ENCODE assay signal across 15 mouse cellular contexts in genomic region chr19:53017248-53017647, GRCm38 (mm10). TPM values are rescaled to one million over a fixed set of nuclear protein-coding genes. Genes with fewer than 3 reads are reported as not detected.
A peak's percentile ranks its signal among the peaks of the same experiment; 100 is the strongest.
DNase-seq lines count a peak whose midpoint lies in the region; ATAC-seq and TF ChIP-seq lines count a peak whose summit lies in the region.
"Had no signal": no experiment of that assay in that cellular context is flagged by ENCODE, and none has a peak within 500 bp of the region (broad histone marks: within the 10 kb centered on the region; RNA-seq: fewer than 3 reads in every experiment).

No protein-coding gene starts in this region.

- H3K9me3 ChIP-seq in ES-Bruce4 (replicated peaks; ENCODE audit: control insufficient read depth, insufficient read depth, low read length, poor library complexity, severe bottlenecking), result no peaks in the 10 kb centered on the region
- H3K9me3 ChIP-seq in heart, embryonic 15.5 days (replicated peaks), result no peaks in the 10 kb centered on the region
- no peaks in the 10 kb centered on the region for H3K9me3 ChIP-seq in kidney, embryonic 15.5 days (replicated peaks)
- no peaks in the 10 kb centered on the region for H3K9me3 ChIP-seq in forebrain, embryonic 12.5 days
- H3K9me3 ChIP-seq: hindbrain, embryonic 15.5 days; liver, embryonic 13.5 days; midbrain, embryonic 13.5 days had no signal

- peak overlapping the region; percentile 5; the same call in 1 of the 2 replicates for H3K27ac ChIP-seq in ES-Bruce4 (ENCODE audit: insufficient read depth, low read length)
- peak overlapping the region; percentile 70 for H3K27ac ChIP-seq in heart, embryonic 15.5 days
- H3K27ac ChIP-seq in kidney, embryonic 15.5 days, result no peak overlapping the region
- no peak overlapping the region for H3K27ac ChIP-seq in forebrain, embryonic 12.5 days
- H3K27ac ChIP-seq: hindbrain, embryonic 15.5 days; liver, embryonic 13.5 days; macrophage; midbrain, embryonic 13.5 days had no signal

- no peak for TF ChIP-seq POLR2A in ES-Bruce4 (IDR thresholded peaks at IDR 0.05; ENCODE audit: insufficient read depth, low read length)

- no peak overlapping the region for H3K9ac ChIP-seq in ES-Bruce4 (ENCODE audit: low read depth, poor library complexity, severe bottlenecking)
- no peak overlapping the region for H3K9ac ChIP-seq in heart, embryonic 15.5 days
- no peak overlapping the region for H3K9ac ChIP-seq in kidney, embryonic 15.5 days
- H3K9ac ChIP-seq in forebrain, embryonic 12.5 days, result no peak overlapping the region
- H3K9ac ChIP-seq: hindbrain, embryonic 15.5 days; liver, embryonic 13.5 days; midbrain, embryonic 13.5 days had no signal

- no peak for ATAC-seq in heart, embryonic 15.5 days (replicated peaks; ENCODE audit: insufficient number of reproducible peaks, insufficient read depth, low FRiP score, low read depth)
- no peak for ATAC-seq in kidney, embryonic 15.5 days (replicated peaks; ENCODE audit: low FRiP score)
- no peak for ATAC-seq in forebrain, embryonic 12.5 days (ENCODE audit: low FRiP score)
- ATAC-seq: midbrain, embryonic 13.5 days had no signal

- DNase-seq in heart, adult 11 months, result peak; percentile 95
- no peak for DNase-seq in heart, postnatal 14 days
- DNase-seq in gastrocnemius, postnatal 36 days, result peak; percentile 37 to 43
- no peak for DNase-seq in left cerebral cortex, adult 8-10 months (ENCODE audit: low spot score in 2 of 2)
- DNase-seq: kidney, adult 2 months; kidney, postnatal 4 days; layer of hippocampus, postnatal 36 days; liver, embryonic 13.5 days had no signal

- no peak for TF ChIP-seq EP300 in ES-Bruce4 (IDR thresholded peaks at IDR 0.05; ENCODE audit: insufficient read depth, low read depth, low read length)

- intact Hi-C loops in heart, postnatal 14 days (cut with DNase I), result no loop called here
- intact Hi-C loops in gastrocnemius, postnatal 36 days (cut with DNase I), result no loop called here

- H3K36me3 ChIP-seq in ES-Bruce4 (ENCODE audit: control insufficient read depth, insufficient read depth, low read length, poor library complexity, severe bottlenecking), result no peaks in the 10 kb centered on the region
- H3K36me3 ChIP-seq in heart, embryonic 15.5 days, result no peaks in the 10 kb centered on the region; the same call in 1 of the 2 replicates
- peaks cover 37% of the 10 kb centered on the region for H3K36me3 ChIP-seq in kidney, embryonic 15.5 days
- H3K36me3 ChIP-seq in forebrain, embryonic 12.5 days (replicated peaks), result peaks cover 13% of the 10 kb centered on the region

- 47% methylated on average over 11 of the region's 11 CpGs for WGBS in heart, embryonic 15.5 days
- WGBS in kidney, embryonic 15.5 days, result 81% methylated on average over 11 of the region's 11 CpGs
- 87% methylated on average over 11 of the region's 11 CpGs for WGBS in forebrain, embryonic 12.5 days

- no peaks in the 10 kb centered on the region for H3K27me3 ChIP-seq in ES-Bruce4 (ENCODE audit: control insufficient read depth, insufficient read depth, low read length, poor library complexity, severe bottlenecking)
- H3K27me3 ChIP-seq in heart, embryonic 15.5 days, result no peaks in the 10 kb centered on the region
- H3K27me3 ChIP-seq in kidney, embryonic 15.5 days, result no peaks in the 10 kb centered on the region
- no peaks in the 10 kb centered on the region for H3K27me3 ChIP-seq in forebrain, embryonic 12.5 days
- H3K27me3 ChIP-seq: hindbrain, embryonic 15.5 days; liver, embryonic 13.5 days; midbrain, embryonic 13.5 days had no signal

- no peak overlapping the region for H3K4me2 ChIP-seq in heart, embryonic 15.5 days
- H3K4me2 ChIP-seq in kidney, embryonic 15.5 days, result no peak overlapping the region
- H3K4me2 ChIP-seq in forebrain, embryonic 12.5 days, result no peak overlapping the region
- H3K4me2 ChIP-seq: hindbrain, embryonic 15.5 days; liver, embryonic 13.5 days; midbrain, embryonic 13.5 days had no signal

- TF ChIP-seq CTCF in ES-Bruce4 (IDR thresholded peaks at IDR 0.05; ENCODE audit: low read depth, low read length), result no peak

- H3K4me3 ChIP-seq in ES-Bruce4 (ENCODE audit: low read depth, low read length), result no peak overlapping the region
- H3K4me3 ChIP-seq in heart, embryonic 15.5 days, result no peak overlapping the region
- no peak overlapping the region for H3K4me3 ChIP-seq in kidney, embryonic 15.5 days (replicated peaks)
- no peak overlapping the region for H3K4me3 ChIP-seq in forebrain, embryonic 12.5 days (replicated peaks)
- H3K4me3 ChIP-seq: hindbrain, embryonic 15.5 days; liver, embryonic 13.5 days; midbrain, embryonic 13.5 days had no signal

- peaks cover 9% of the 10 kb centered on the region for H3K4me1 ChIP-seq in ES-Bruce4 (ENCODE audit: control insufficient read depth, insufficient read depth, low read length)
- H3K4me1 ChIP-seq in heart, embryonic 15.5 days (replicated peaks), result peaks cover 47% of the 10 kb centered on the region
- peaks cover 26% of the 10 kb centered on the region; the same call in 1 of the 2 replicates for H3K4me1 ChIP-seq in kidney, embryonic 15.5 days
- H3K4me1 ChIP-seq in forebrain, embryonic 12.5 days, result peaks cover 13% of the 10 kb centered on the region

RNA-seq across cellular contexts. Expression of gene Xpnpep1, which starts 22.8 kb away (rescaled TPM):
- total RNA-seq in heart, postnatal 14 days (2021), result 100 to 1,000 TPM in 1 of 2 experiments, 10 to 100 TPM in 1; 93.8 to 105 TPM
- 181 and 185 TPM in 2 replicates for polyA plus RNA-seq in ES-Bruce4 (2011; ENCODE audit: insufficient read depth, insufficient read length, low read depth, missing spikeins)
- 10 to 100 TPM; 41.8 to 52.1 TPM for total RNA-seq in gastrocnemius, postnatal 36 days (2021)
- 128 and 135 TPM in 2 replicates for polyA plus RNA-seq in heart, embryonic 15.5 days (2015; fragmentation: Nextera tagmentation; extraction: Ambion mirVana)
- 148 and 168 TPM in 2 replicates for polyA plus RNA-seq in kidney, embryonic 15.5 days (2015; fragmentation: Nextera tagmentation; extraction: Ambion mirVana)
- total RNA-seq in left cerebral cortex, adult 8-10 months (2022), result 10 to 100 TPM; 59.6 to 74.9 (median 68.6) TPM
- polyA plus RNA-seq in forebrain, embryonic 12.5 days (2016; fragmentation: Nextera tagmentation; extraction: Ambion mirVana), result 140 and 147 TPM in 2 replicates

Comparison
In these comparisons a context has a peak if more than half of its experiments do, and no peak if none do; other contexts are left out.
1. DNase-seq: peak in heart, adult 11 months (single experiment) and gastrocnemius, postnatal 36 days (2 of 2); none in heart, postnatal 14 days (0 of 2) and left cerebral cortex, adult 8-10 months (0 of 2).
2. H3K27ac ChIP-seq: peak in ES-Bruce4 (single experiment) and heart, embryonic 15.5 days (single experiment); none in kidney, embryonic 15.5 days (single experiment) and forebrain, embryonic 12.5 days (single experiment).